Mouse (Mus musculus) neural tube, embryonic 11.5 days (tissue): ENCODE results near the gene Sgtb. TPM values are rescaled to one million over a fixed set of nuclear protein-coding genes. Genes with fewer than 3 reads are reported as not detected.

Source experiments
- ATAC-seq: fragments of 200-750 bp; cut with Nextera tagmentation; 2 replicates; pipeline ENCODE4 v1.8.0; 2017; ENCODE audit warnings: moderate number of reproducible peaks, mild to moderate bottlenecking, moderate TSS enrichment, moderate library complexity; ENCODE audit not compliant: insufficient read depth, low FRiP score, low TSS enrichment
- DNase-seq: peaks from one replicate; pipeline ENCODE4 v3.0.0-alpha.2; 2015; ENCODE audit warnings: low spot score
- H3K27ac ChIP-seq: fragments of 300-500 bp; sonication (generic); 2 replicates; pipeline ENCODE4 v1.5.1; 2014; ENCODE audit warnings: low read depth, mild to moderate bottlenecking, low read length
- H3K27me3 ChIP-seq: fragments of 300-500 bp; sonication (generic); 2 replicates; pipeline ENCODE4 v1.6.1; 2014; ENCODE audit warnings: mild to moderate bottlenecking, low read length, mixed read lengths; ENCODE audit not compliant: control insufficient read depth, insufficient read depth
- H3K36me3 ChIP-seq: fragments of 300-500 bp; sonication (generic); 2 replicates; pipeline ENCODE4 v1.6.1; 2014; ENCODE audit warnings: mild to moderate bottlenecking, low read length, moderate library complexity, mixed read lengths; ENCODE audit not compliant: control insufficient read depth, insufficient read depth
- H3K4me1 ChIP-seq: fragments of 300-500 bp; sonication (generic); 2 replicates; pipeline ENCODE4 v1.6.1; 2014; ENCODE audit warnings: low read length, mixed read lengths; ENCODE audit not compliant: control insufficient read depth, insufficient read depth
- H3K4me2 ChIP-seq: fragments of 300-500 bp; sonication (generic); 2 replicates; pipeline ENCODE4 v1.6.1; 2014; ENCODE audit warnings: low read depth, mild to moderate bottlenecking, moderate library complexity
- H3K4me3 ChIP-seq: fragments of 300-500 bp; sonication (generic); 2 replicates; pipeline ENCODE4 v1.5.1; 2014; ENCODE audit warnings: low read depth, low read length
- H3K9ac ChIP-seq: fragments of 300-500 bp; sonication (generic); 2 replicates; pipeline ENCODE4 v1.6.1; 2014; ENCODE audit warnings: mild to moderate bottlenecking, low read length
- H3K9me3 ChIP-seq: fragments of 300-500 bp; sonication (generic); 2 replicates; pipeline ENCODE4 v1.6.1; 2016; ENCODE audit warnings: low read length; ENCODE audit not compliant: control insufficient read depth
- WGBS: fragments of 180-500 bp; shearing (Covaris S2); extraction: QIAGEN DNeasy Blood & Tissue Kit; methylation state at CpG from one replicate; pipeline ENCODE4 v1.1.7; 2014; 5-methylcytosine and 5-hydroxymethylcytosine counted together
- polyA plus RNA-seq: library from polyadenylated mRNA; unstranded; fragments of >200 nt; fragmentation: Nextera tagmentation; extraction: Ambion mirVana; gene quantifications from 2 replicates; pipeline ENCODE4 v1.2.1, GENCODE M21; 2014

Gene Sgtb
- polyA plus RNA-seq, 1 experiment from 2014 or later, result 29.8 TPM

DNA sequence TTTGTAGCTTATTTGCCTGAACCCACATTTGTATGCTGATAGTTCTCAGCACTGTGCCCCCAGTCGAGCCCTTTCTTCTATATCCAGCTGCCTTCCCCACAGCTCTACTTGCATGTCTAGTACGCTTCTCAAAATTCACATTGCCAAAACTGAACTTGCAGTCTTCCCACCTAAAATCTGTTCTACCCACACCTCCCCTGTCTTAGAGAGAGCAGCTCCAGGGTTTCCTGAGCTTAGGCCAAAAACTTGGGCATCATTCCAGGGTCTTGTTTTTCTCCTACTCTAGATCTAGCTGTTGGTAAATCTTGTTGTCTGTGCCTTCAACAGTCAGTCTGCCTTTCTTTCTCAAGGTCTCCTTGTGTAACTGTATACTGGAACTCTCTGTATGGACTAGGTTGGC is 5.3 kb downstream of the Sgtb start:
- Histone ChIP-seq H3K4me1 (0 out of 2 replicates have a peak, but pooled peaks cover 4% of the 10 kb centered on the region), H3K4me3 (no peak overlapping the region), H3K36me3 (no peaks in the 10 kb centered on the region), H3K4me2 (no peak overlapping the region), H3K9me3 (no peaks in the 10 kb centered on the region), H3K9ac (no peak overlapping the region), H3K27ac (no peak overlapping the region), H3K27me3 (no peaks in the 10 kb centered on the region)
- 88% methylated on average over 2 of the region's 2 CpGs for WGBS
- ATAC-seq, result no peak
- no peak for DNase-seq

- Histone ChIP-seq H3K9me3 (no peaks in the 10 kb centered on the region), H3K4me3 (no peak overlapping the region), H3K36me3 (no peaks in the 10 kb centered on the region), H3K27ac (no peak overlapping the region), H3K4me2 (no peak overlapping the region), H3K4me1 (0 out of 2 replicates have a peak, but pooled peaks cover 2% of the 10 kb centered on the region), H3K27me3 (no peaks in the 10 kb centered on the region), H3K9ac (no peak overlapping the region)
- no peak for DNase-seq
- WGBS, result 55% methylated on average over 17 of the region's 17 CpGs
- ATAC-seq, result no peak
These were observed 12.7 kb downstream of the Sgtb start for GRCm38 (mm10) chr13:104122078-104122840.

DNA sequence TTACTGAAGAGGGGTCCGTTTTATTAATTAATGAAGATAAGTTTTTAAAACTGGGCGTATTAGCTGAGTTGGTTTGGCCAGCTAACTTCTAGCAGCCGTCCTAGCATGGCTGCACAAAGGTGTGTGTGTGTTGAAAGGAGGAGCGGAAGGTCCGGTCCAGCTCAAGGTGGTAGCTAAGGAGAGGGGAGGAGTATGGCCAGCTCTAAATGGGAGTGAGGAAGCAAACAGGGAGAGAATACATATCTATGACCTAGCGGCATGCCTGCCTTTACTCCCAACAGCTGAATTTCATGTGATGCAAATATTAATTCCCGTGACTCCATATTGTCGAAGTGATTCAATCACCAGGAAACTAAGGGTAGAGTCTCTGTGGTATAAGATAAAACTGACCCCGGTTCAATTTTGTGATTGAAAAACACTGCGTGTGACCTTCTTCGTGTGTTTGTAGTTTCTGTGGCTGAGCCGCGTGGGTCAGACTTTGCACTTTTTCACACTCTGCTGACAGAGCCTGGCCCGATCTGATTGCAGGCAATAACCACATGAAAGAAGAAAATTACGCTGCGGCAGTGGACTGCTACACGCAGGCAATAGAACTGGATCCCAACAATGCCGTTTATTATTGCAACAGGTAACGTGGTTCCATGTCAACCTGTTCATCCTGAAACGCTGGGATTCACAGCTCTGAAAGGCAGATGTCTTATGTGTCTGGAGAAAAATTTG is 14.3 kb downstream of the Sgtb start:
- no peak overlapping the region for H3K4me3 ChIP-seq
- ATAC-seq, result no peak
- no peak overlapping the region for H3K9ac ChIP-seq
- no peak for DNase-seq
- no peaks in the 10 kb centered on the region for H3K27me3 ChIP-seq
- no peaks in the 10 kb centered on the region for H3K9me3 ChIP-seq
- no peaks in the 10 kb centered on the region for H3K36me3 ChIP-seq
- 0 out of 2 replicates have a peak, but pooled peaks cover 2% of the 10 kb centered on the region for H3K4me1 ChIP-seq
- H3K27ac ChIP-seq, result no peak overlapping the region
- no peak overlapping the region for H3K4me2 ChIP-seq
- WGBS, result 92% methylated on average over 20 of the region's 20 CpGs

GRCm38 (mm10) chr13:104132561-104132960 is 23.0 kb downstream of the Sgtb start:
- Histone ChIP-seq H3K9ac (no peak overlapping the region), H3K4me3 (no peak overlapping the region), H3K36me3 (no peaks in the 10 kb centered on the region; the same call in 1 of the 2 replicates), H3K4me1 (no peaks in the 10 kb centered on the region), H3K9me3 (no peaks in the 10 kb centered on the region), H3K4me2 (no peak overlapping the region), H3K27me3 (no peaks in the 10 kb centered on the region), H3K27ac (no peak overlapping the region)
- 87% methylated on average over 2 of the region's 2 CpGs for WGBS
- DNase-seq (no peak), ATAC-seq (no peak)

GRCm38 (mm10) chr13:104134510-104135085 is 25.1 kb downstream of the Sgtb start:
- Histone ChIP-seq H3K9me3 (no peaks in the 10 kb centered on the region), H3K27me3 (no peaks in the 10 kb centered on the region), H3K27ac (no peak overlapping the region), H3K4me1 (no peaks in the 10 kb centered on the region), H3K4me3 (no peak overlapping the region), H3K36me3 (no peaks in the 10 kb centered on the region; the same call in 1 of the 2 replicates), H3K4me2 (no peak overlapping the region), H3K9ac (no peak overlapping the region)
- no peak for DNase-seq
- WGBS, result 75% methylated on average over 4 of the region's 4 CpGs
- ATAC-seq, result no peak

GRCm38 (mm10) chr13:104139369-104140209 is 30.0 kb downstream of the Sgtb start:
- no peak overlapping the region for H3K4me2 ChIP-seq
- peak; percentile 70; the same call in 1 of the 2 replicates for ATAC-seq
- no peak overlapping the region for H3K9ac ChIP-seq
- H3K27me3 ChIP-seq, result no peaks in the 10 kb centered on the region
- no peak overlapping the region for H3K27ac ChIP-seq
- DNase-seq, result peak; percentile 75
- 46% methylated on average over 13 of the region's 13 CpGs for WGBS
- H3K36me3 ChIP-seq, result peaks cover 4% of the 10 kb centered on the region; the same call in 1 of the 2 replicates
- H3K4me3 ChIP-seq, result no peak overlapping the region
- H3K4me1 ChIP-seq, result no peaks in the 10 kb centered on the region
- no peaks in the 10 kb centered on the region for H3K9me3 ChIP-seq

GRCm38 (mm10) chr13:104144871-104145270 is 35.3 kb downstream of the Sgtb start:
- H3K9ac ChIP-seq, result no peak overlapping the region
- DNase-seq (no peak), ATAC-seq (no peak)
- H3K36me3 ChIP-seq, result peaks cover 12% of the 10 kb centered on the region
- no peaks in the 10 kb centered on the region for H3K9me3 ChIP-seq
- no peak overlapping the region for H3K4me2 ChIP-seq
- H3K27ac ChIP-seq, result no peak overlapping the region
- no peak overlapping the region for H3K4me3 ChIP-seq
- WGBS, result 88% methylated on average over 9 of the region's 9 CpGs
- no peaks in the 10 kb centered on the region for H3K27me3 ChIP-seq
- no peaks in the 10 kb centered on the region for H3K4me1 ChIP-seq

GRCm38 (mm10) chr13:104145646-104146045 is 36.1 kb downstream of the Sgtb start:
- ATAC-seq, result no peak
- peaks cover 12% of the 10 kb centered on the region for H3K36me3 ChIP-seq
- no peak for DNase-seq
- H3K27ac ChIP-seq, result no peak overlapping the region
- no peaks in the 10 kb centered on the region for H3K27me3 ChIP-seq
- H3K9ac ChIP-seq, result no peak overlapping the region
- H3K4me1 ChIP-seq, result no peaks in the 10 kb centered on the region
- no peak overlapping the region for H3K4me2 ChIP-seq
- H3K9me3 ChIP-seq, result no peaks in the 10 kb centered on the region
- WGBS, result 91% methylated on average over 3 of the region's 3 CpGs
- H3K4me3 ChIP-seq, result no peak overlapping the region
